Mouse (Mus musculus): ENCODE measurements around the gene Olfr547. TPM values are rescaled to one million over a fixed set of nuclear protein-coding genes. Genes with fewer than 3 reads are reported as not detected.
A peak's percentile ranks its signal among the peaks of the same experiment; 100 is the strongest.

Olfr547 gene
- polyA plus RNA-seq, 1 experiment from 2014 or later: not detected

GRCm38 (mm10) chr7:102541251-102541650 is 6.7 kb downstream of the Olfr547 start:
- no peak overlapping the region for H3K27ac ChIP-seq (ENCODE audit: low read length)
- H3K4me2 ChIP-seq (ENCODE audit: low read length): no peak overlapping the region
- H3K4me1 ChIP-seq (ENCODE audit: control insufficient read depth, insufficient read depth, low read length): no peaks in the 10 kb centered on the region
- no peaks in the 10 kb centered on the region for H3K36me3 ChIP-seq (ENCODE audit: control insufficient read depth, insufficient read depth, low read length)
- WGBS: 71% methylated on average over 3 of the region's 3 CpGs
- no peak overlapping the region for H3K4me3 ChIP-seq (ENCODE audit: low read depth, low read length)
- H3K9me3 ChIP-seq (replicated peaks; ENCODE audit: control insufficient read depth, low read length, poor library complexity, severe bottlenecking): no peaks in the 10 kb centered on the region
- ATAC-seq: no peak
- no peaks in the 10 kb centered on the region for H3K27me3 ChIP-seq (ENCODE audit: control insufficient read depth, insufficient read depth, low read depth, low read length)
- H3K9ac ChIP-seq (ENCODE audit: low read depth, low read length): no peak overlapping the region

- Histone ChIP-seq H3K36me3 (ENCODE audit: control insufficient read depth, insufficient read depth, low read length) (no peaks in the 10 kb centered on the region), H3K4me2 (ENCODE audit: low read length) (no peak within 1 kb of the TSS), H3K27ac (ENCODE audit: low read length) (no peak within 1 kb of the TSS), H3K27me3 (ENCODE audit: control insufficient read depth, insufficient read depth, low read depth, low read length) (no peaks in the 10 kb centered on the region), H3K9ac (ENCODE audit: low read depth, low read length) (no peak within 1 kb of the TSS), H3K4me3 (ENCODE audit: low read depth, low read length) (no peak within 1 kb of the TSS), H3K9me3 (replicated peaks; ENCODE audit: control insufficient read depth, low read length, poor library complexity, severe bottlenecking) (no peaks in the 10 kb centered on the region), H3K4me1 (ENCODE audit: control insufficient read depth, insufficient read depth, low read length) (no peaks in the 10 kb centered on the region)
- ATAC-seq: no peak
- WGBS: 95% methylated on average over 3 of the region's 3 CpGs
Measured at GRCm38 (mm10) chr7:102549570-102549969, 15.0 kb downstream of the Olfr547 start, which contains the start of gene Olfr549. Olfr549 (plus strand) TSS chr7:102549870.

- H3K4me1 ChIP-seq (ENCODE audit: control insufficient read depth, insufficient read depth, low read length): no peaks in the 10 kb centered on the region
- H3K4me2 ChIP-seq (ENCODE audit: low read length): no peak overlapping the region
- ATAC-seq: no peak
- H3K27me3 ChIP-seq (ENCODE audit: control insufficient read depth, insufficient read depth, low read depth, low read length): no peaks in the 10 kb centered on the region
- no peaks in the 10 kb centered on the region for H3K36me3 ChIP-seq (ENCODE audit: control insufficient read depth, insufficient read depth, low read length)
- no peak overlapping the region for H3K4me3 ChIP-seq (ENCODE audit: low read depth, low read length)
- no peaks in the 10 kb centered on the region for H3K9me3 ChIP-seq (replicated peaks; ENCODE audit: control insufficient read depth, low read length, poor library complexity, severe bottlenecking)
- WGBS: 82% methylated on average over 3 of the region's 3 CpGs
- no peak overlapping the region for H3K27ac ChIP-seq (ENCODE audit: low read length)
- H3K9ac ChIP-seq (ENCODE audit: low read depth, low read length): no peak overlapping the region
Measured at GRCm38 (mm10) chr7:102553279-102553678, 18.7 kb downstream of the Olfr547 start.

GRCm38 (mm10) chr7:102564999-102565997 is 30.7 kb downstream of the Olfr547 start, which contains the start of gene Trim21:
Trim21 (minus strand) TSS chr7:102565486.
- H3K9me3 ChIP-seq (replicated peaks; ENCODE audit: control insufficient read depth, low read length, poor library complexity, severe bottlenecking): no peaks in the 10 kb centered on the region
- no peak for ATAC-seq
- peak within 1 kb of the TSS; percentile 22; the same call in 1 of the 2 replicates for H3K4me3 ChIP-seq (ENCODE audit: low read depth, low read length)
- no peaks in the 10 kb centered on the region for H3K36me3 ChIP-seq (ENCODE audit: control insufficient read depth, insufficient read depth, low read length)
- WGBS: 24% methylated on average over 10 of the region's 10 CpGs
- H3K27ac ChIP-seq (ENCODE audit: low read length): no peak within 1 kb of the TSS
- H3K4me2 ChIP-seq (ENCODE audit: low read length): peak within 1 kb of the TSS; percentile 39
- no peaks in the 10 kb centered on the region for H3K4me1 ChIP-seq (ENCODE audit: control insufficient read depth, insufficient read depth, low read length)
- H3K9ac ChIP-seq (ENCODE audit: low read depth, low read length): no peak within 1 kb of the TSS
- H3K27me3 ChIP-seq (ENCODE audit: control insufficient read depth, insufficient read depth, low read depth, low read length): no peaks in the 10 kb centered on the region

GRCm38 (mm10) chr7:102566219-102566618 is 31.7 kb downstream of the Olfr547 start:
- H3K36me3 ChIP-seq (ENCODE audit: control insufficient read depth, insufficient read depth, low read length): no peaks in the 10 kb centered on the region
- no peaks in the 10 kb centered on the region for H3K27me3 ChIP-seq (ENCODE audit: control insufficient read depth, insufficient read depth, low read depth, low read length)
- no peaks in the 10 kb centered on the region for H3K9me3 ChIP-seq (replicated peaks; ENCODE audit: control insufficient read depth, low read length, poor library complexity, severe bottlenecking)
- WGBS: 89% methylated on average over 4 of the region's 4 CpGs
- H3K4me2 ChIP-seq (ENCODE audit: low read length): no peak overlapping the region
- no peaks in the 10 kb centered on the region for H3K4me1 ChIP-seq (ENCODE audit: control insufficient read depth, insufficient read depth, low read length)
- no peak overlapping the region for H3K4me3 ChIP-seq (ENCODE audit: low read depth, low read length)
- H3K9ac ChIP-seq (ENCODE audit: low read depth, low read length): no peak overlapping the region
- ATAC-seq: no peak
- H3K27ac ChIP-seq (ENCODE audit: low read length): no peak overlapping the region

- no peak within 1 kb of the TSS for H3K27ac ChIP-seq (ENCODE audit: low read length)
- H3K4me2 ChIP-seq (ENCODE audit: low read length): no peak within 1 kb of the TSS
- no peaks in the 10 kb centered on the region for H3K36me3 ChIP-seq (ENCODE audit: control insufficient read depth, insufficient read depth, low read length)
- H3K9me3 ChIP-seq (replicated peaks; ENCODE audit: control insufficient read depth, low read length, poor library complexity, severe bottlenecking): no peaks in the 10 kb centered on the region
- no peak for ATAC-seq
- no peaks in the 10 kb centered on the region for H3K27me3 ChIP-seq (ENCODE audit: control insufficient read depth, insufficient read depth, low read depth, low read length)
- H3K4me3 ChIP-seq (ENCODE audit: low read depth, low read length): no peak within 1 kb of the TSS
- H3K4me1 ChIP-seq (ENCODE audit: control insufficient read depth, insufficient read depth, low read length): peaks cover 6% of the 10 kb centered on the region; the same call in 1 of the 2 replicates
- 97% methylated on average over 8 of the region's 8 CpGs for WGBS
- H3K9ac ChIP-seq (ENCODE audit: low read depth, low read length): no peak within 1 kb of the TSS
Measured at GRCm38 (mm10) chr7:102571142-102571541, 36.6 kb downstream of the Olfr547 start, which contains the start of gene Olfr550. Olfr550 (plus strand) TSS chr7:102571442.

GRCm38 (mm10) chr7:102573174-102573830 is 38.8 kb downstream of the Olfr547 start:
- Histone ChIP-seq H3K27ac (ENCODE audit: low read length) (no peak overlapping the region; the same call in 1 of the 2 replicates), H3K9ac (ENCODE audit: low read depth, low read length) (no peak overlapping the region), H3K4me1 (ENCODE audit: control insufficient read depth, insufficient read depth, low read length) (peaks cover 6% of the 10 kb centered on the region; the same call in 1 of the 2 replicates), H3K36me3 (ENCODE audit: control insufficient read depth, insufficient read depth, low read length) (no peaks in the 10 kb centered on the region), H3K4me2 (ENCODE audit: low read length) (no peak overlapping the region), H3K4me3 (ENCODE audit: low read depth, low read length) (no peak overlapping the region), H3K27me3 (ENCODE audit: control insufficient read depth, insufficient read depth, low read depth, low read length) (no peaks in the 10 kb centered on the region), H3K9me3 (replicated peaks; ENCODE audit: control insufficient read depth, low read length, poor library complexity, severe bottlenecking) (no peaks in the 10 kb centered on the region)
- WGBS: 32% methylated on average over 3 of the region's 3 CpGs
- ATAC-seq: peak; percentile 82

- Histone ChIP-seq H3K36me3 (ENCODE audit: control insufficient read depth, insufficient read depth, low read length) (no peaks in the 10 kb centered on the region), H3K4me2 (ENCODE audit: low read length) (no peak overlapping the region), H3K4me1 (ENCODE audit: control insufficient read depth, insufficient read depth, low read length) (peaks cover 6% of the 10 kb centered on the region; the same call in 1 of the 2 replicates), H3K9me3 (replicated peaks; ENCODE audit: control insufficient read depth, low read length, poor library complexity, severe bottlenecking) (no peaks in the 10 kb centered on the region), H3K27me3 (ENCODE audit: control insufficient read depth, insufficient read depth, low read depth, low read length) (no peaks in the 10 kb centered on the region), H3K4me3 (ENCODE audit: low read depth, low read length) (no peak overlapping the region), H3K27ac (ENCODE audit: low read length) (no peak overlapping the region), H3K9ac (ENCODE audit: low read depth, low read length) (no peak overlapping the region)
- no peak for ATAC-seq
- WGBS: 58% methylated on average over 6 of the region's 6 CpGs
Measured at GRCm38 (mm10) chr7:102575998-102576397, 41.4 kb downstream of the Olfr547 start.

All from midbrain, embryonic 16.5 days (tissue).